Mouse (Mus musculus): ENCODE measurements around the gene Nsun2.
"Not testable (repeated sequence)": the region's sequence is repeated elsewhere in the genome, so short reads cannot be mapped to it uniquely, and the experiment has no call there.

The Nsun2 gene

DNA sequence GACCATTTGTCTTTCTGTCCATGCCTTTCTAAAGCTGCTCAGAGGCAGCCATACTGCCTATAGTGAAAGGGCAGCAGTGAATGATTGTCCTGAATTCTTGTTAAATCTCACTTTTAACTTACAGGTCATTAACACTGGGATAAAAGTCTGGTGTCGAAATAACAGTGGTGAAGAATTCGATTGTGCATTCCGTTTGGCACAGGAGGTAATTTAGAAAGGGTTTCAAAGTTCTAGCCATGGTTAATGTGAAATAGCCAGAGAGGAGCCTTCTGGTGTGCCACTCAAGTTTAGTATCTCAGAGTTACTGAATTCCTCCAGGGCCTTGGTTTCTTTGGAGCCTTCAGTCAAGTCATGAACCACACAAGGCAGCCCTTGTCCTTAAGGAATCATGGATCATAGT, 97.6 kb downstream of the Nsun2 start:
- no peak for DNase-seq (ENCODE audit: extremely low read depth, low read depth, low spot score)

DNA sequence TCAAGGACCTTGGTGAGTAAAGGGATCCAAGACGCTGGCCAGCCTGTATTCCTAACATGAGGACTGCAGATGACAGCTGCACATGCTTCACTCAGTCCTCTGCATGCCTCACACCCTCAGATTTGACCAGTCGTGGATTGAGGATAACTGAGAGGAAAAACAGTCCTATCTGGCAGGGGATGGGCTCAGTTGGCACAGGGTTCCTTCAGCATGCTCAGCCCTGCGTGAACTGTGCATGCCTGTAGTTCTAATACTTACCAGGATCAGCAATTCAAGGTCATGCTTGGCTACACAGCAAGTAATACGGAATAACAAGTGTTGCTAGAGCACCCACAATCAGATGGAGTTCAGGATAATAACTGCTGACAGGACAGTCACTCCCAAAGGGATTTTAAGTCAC, 98.1 kb downstream of the Nsun2 start:
- DNase-seq (ENCODE audit: extremely low read depth, low read depth, low spot score): no peak

DNA sequence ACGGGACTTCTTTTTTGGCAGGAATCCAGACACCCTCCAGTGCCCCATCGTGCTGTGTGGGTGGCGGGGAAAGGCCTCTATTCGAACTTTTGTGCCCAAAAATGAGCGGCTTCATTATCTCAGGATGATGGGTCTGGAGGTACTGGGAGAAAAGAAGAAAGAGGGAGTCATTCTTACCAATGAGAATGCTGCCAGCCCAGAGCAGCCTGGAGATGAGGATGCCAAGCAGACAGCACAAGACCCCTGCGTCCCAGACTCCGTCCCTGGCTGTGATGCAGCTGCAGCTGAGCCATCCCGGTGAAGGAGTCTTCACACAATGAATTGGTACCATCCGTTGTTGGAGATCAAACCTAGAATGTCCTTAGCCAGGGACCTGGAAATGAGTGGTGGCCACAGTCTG, 100.0 kb downstream of the Nsun2 start:
- DNase-seq (ENCODE audit: extremely low read depth, low read depth, low spot score): no peak

DNA sequence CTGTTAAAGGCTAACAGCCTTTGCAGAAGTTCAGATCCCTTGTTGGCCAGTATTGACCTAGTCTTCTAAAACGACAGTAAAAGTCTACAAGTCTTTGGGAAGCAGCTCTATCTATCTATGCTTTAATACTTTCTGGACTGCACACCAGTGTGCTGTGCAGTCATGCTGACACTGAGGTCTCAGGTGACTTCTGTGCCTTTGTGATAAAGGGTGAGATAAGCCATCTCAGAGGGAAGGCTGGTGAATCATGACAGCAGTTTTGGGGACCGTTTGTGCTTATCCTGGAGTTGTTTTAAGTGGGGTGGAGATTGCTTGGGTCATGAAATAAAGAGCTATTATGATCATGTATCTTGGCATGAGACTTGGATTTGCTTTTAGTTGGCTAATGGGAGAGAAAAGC, 100.4 kb downstream of the Nsun2 start:
- DNase-seq (ENCODE audit: extremely low read depth, low read depth, low spot score): no peak

DNA sequence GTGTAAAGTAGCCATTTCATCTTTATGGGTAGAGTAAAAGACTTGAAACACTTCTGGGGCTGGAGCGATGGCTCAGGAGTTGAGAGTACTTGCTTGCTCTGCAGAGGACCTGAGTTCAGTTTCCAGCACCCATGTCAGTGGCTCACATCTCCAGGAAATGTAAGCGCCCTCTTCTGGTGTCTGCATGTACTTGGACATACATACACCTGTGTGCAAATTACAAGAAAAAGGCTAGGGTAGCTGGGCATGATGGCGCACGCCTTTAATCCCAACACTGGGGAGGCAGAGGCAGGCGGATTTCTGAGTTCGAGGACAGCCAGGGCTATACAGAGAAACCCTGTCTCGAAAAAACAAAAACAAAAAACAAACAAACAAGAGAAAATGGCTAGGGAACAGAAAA, 102.3 kb downstream of the Nsun2 start:
- DNase-seq (ENCODE audit: extremely low read depth, low read depth, low spot score): not testable (repeated sequence)

DNA sequence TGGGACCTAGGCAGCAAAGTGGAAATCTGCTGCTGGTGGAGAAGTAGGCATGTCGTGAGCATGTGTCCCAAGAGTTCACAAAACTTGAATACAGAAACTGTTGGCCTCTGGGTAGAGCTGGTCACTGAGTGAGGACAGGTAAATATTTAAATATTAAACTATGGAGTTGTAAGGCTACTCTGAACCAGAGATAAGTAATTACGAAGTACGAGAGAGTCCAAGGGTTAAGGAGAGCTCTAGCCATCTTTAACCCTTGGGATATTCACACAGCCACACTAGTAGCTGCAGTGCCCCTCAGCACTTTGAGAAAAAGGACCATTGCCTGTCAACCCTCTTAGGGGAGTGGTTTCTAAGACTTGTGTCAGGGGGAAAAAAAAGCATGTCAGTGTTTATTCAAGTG, 102.8 kb downstream of the Nsun2 start:
- DNase-seq (ENCODE audit: extremely low read depth, low read depth, low spot score): no peak

DNA sequence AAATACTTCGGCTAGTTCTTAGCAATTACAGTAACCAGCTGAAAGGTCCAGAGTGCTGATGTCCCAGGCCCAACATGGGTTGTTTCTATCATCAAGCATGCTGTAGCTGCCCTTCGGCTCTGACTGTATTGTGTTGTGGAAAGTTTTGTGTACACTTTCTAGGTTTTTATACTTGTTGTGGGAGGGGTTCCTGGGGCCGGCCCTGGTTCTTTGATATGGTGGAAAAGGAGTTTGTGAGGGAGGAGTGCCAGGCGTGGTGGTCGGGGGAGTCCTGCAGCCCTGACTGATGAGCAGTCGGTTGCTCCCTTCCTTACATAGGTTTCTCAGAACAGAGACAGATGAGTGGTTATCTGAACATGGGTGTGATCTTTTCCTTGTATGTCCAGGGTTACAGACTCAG, 103.3 kb downstream of the Nsun2 start:
- DNase-seq (ENCODE audit: extremely low read depth, low read depth, low spot score): no peak

DNA sequence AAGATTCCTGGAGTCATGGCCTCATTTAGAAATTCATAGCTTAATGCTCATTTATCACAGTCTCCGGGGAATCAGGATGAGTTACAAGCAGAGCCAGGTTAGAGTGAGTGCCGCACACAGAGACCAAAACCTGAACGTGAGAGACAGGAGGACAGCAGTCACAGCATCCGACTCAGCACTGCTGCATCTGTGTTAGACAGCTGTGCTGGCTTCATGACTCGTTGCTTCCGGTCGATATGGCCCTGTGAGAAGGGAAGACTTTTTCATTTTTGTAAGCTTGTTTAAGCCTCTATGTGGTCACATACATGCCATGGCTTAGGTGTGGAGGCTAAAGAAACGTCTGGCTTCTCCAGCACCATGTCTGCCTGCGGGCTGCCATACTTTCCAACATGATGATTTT, 104.1 kb downstream of the Nsun2 start:
- DNase-seq (ENCODE audit: extremely low read depth, low read depth, low spot score): no peak

DNA sequence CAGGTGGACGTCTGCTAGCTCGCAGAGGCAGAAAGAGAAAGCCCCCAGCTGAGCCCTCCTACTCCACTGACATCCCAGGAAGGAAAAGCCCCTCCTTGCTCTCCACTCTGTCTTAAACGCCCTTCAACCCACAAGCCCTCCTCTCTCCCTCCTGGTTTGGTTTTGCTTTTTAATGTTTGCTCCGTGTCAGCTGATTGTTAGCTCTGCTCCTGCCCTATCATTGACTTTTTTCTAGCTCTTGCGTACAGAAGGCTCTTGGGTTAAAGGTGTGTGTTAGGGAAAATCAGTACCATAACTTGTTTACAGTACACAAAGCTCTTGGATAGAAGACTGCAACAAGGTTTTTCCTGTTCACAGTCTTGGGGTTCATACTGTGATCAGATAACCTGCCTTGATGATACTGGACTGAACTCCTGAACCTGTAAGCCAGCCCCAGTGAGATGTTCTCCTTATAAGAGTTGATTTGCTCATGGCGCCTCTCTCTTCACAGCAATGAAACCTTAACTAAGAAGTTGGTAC, 104.6 kb downstream of the Nsun2 start:
- no peak for DNase-seq (ENCODE audit: extremely low read depth, low read depth, low spot score)

DNA sequence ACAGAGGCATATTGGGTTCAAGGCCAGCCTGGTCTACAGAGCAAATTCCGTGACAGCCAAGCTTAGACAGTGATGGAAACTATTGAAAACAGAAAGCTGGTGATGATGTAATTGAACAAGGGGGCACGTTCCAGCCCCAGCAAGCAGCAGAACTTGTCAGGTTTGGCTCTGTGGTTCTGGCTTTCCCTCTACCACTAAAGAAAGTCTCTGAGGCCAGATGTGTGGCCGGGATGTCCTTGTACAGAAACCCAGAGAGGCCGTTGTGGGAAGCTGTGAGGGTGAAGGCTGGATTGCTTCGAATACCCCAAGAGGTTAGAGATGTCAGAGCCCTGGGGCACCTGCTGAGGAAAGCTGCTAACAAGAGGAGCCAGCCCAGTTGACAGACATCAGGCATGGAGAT, 105.7 kb downstream of the Nsun2 start:
- no peak for DNase-seq (ENCODE audit: extremely low read depth, low read depth, low spot score)

DNA sequence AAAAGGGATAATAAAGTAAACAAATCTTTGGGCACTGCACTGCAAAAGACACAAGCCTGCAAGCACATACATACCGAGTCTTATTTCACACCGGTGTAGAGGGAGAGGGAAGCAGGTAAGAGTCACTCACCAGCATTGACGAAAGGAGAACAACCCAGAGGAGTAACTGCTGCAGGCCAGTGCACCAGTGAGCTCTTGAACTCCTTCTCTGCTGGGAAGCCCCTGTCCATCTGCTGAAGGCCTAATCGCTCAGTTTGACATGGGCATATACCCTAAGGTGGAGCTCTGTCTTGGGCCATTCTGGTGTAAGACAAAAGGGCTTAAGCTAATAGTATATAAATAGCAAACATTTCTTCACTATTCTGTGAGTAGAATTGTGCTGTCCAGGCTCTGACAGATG, 106.6 kb downstream of the Nsun2 start:
- DNase-seq (ENCODE audit: extremely low read depth, low read depth, low spot score): no peak

DNA sequence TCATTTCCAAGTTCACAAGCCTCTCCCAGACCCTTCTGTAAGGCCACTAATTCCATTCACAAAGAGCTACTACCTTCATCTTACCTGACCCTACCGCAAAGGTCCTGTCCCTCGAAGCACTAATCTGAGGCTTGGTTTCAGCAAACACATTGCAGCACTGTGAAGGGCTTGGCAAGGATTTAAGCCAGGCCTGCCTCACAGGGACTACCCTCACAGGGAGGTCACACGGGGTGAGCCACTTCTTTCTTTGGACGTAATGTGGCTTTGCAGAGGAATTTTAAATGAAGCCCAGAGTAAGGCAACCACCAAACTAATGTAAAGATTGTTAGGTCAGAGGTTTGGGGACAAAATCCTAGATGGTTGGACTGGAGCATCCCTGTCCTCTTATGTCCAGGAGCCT, 107.0 kb downstream of the Nsun2 start:
- no peak for DNase-seq (ENCODE audit: extremely low read depth, low read depth, low spot score)

DNA sequence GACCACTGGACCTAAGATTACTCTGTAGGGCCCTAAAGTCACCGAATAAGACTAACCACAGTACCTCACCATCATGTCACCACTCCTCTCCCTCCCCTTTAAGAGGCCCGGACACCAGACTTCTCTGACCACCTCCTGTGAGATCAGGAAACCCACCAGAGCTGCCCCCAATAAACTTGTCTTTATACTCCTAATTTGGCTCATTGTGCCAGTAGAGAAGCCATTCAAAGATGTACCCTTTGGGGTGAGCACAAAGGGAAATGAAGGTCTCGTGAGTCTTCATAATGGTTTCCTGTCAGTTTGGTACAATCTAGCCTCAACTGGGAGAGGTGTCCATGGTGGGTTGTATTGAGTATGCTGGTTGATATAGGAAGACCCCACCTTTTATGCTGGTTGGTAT, 107.5 kb downstream of the Nsun2 start:
- no peak for DNase-seq (ENCODE audit: extremely low read depth, low read depth, low spot score)

DNA sequence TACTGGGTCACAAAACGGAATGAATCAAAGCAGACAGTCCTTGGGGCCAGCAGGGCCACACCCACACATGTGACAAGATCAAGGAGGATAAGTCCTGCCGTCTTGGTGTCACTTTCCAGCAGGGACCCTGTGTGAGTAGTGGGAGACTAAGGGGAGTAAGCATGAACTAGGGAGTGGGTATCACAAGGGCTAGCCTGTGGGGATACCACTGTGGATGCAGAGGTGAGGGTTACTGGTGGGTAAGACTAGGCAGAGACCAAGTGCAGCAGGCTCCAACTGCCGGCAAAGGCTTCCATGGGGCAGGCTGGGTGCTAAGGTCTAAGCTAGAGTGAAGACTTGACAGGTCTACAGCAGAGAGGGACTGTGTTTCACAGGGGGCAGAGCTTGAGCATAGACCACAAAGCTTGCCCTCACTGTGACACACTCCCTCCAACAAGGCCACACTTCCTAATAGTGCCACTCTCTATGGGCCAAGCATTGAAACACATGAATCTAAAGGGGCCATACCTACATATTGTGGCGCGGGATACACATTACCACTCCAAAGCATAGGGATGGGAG, 109.2 kb downstream of the Nsun2 start:
- no peak for DNase-seq (ENCODE audit: extremely low read depth, low read depth, low spot score)

DNA sequence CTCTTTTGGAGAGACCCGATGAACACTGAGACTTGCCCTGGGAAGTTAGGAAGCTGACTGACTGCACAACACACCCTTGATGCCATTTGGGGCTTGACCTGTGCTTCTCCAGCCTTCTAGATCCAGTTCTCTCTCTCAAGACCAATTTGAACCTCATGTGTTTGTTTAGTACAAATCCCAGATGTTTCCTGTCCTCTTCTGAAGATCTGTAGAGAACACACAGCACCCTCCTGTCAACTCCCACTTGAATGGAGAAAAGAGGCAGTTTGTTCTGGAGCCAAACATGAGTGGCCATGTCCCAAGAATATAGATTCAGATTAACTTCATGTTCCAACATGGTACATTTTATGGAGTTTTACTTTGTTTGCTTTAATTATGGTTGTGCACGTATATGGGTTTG, 110.4 kb downstream of the Nsun2 start:
- no peak for DNase-seq (ENCODE audit: extremely low read depth, low read depth, low spot score)

DNA sequence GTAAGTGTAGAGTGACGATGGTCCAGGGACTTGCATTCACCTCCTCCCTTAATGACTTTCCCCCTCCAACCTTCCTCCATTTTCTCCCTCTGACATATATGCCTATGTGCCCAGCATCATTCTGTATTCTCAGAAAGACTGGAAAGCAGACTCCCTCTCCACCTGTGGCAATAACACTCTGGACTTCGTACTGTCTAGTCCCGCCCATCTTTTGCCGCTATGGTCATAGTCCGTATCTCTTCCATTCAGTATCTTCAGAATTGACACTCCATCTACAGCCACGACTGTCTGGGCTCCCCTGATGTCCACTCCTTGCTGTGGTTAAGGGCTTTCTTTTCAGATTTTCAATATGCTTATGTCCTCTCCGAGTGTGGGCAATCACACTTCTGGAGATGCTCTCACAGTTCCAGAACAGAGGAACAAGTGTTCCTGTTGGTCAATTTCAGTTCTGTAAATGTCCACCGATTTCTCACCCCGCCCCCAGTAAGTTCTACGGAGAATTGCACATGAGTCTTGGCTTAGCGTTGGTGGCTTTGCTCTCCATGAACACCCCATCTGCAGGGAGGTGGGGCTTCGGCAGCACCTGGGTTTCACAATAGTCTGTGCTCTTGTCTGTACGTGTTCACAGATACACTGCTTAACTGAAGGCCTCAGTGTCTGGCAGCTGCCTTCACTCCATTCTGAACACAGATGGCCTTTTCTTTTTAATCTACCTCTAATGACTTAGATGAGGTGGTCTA, 111.1 kb downstream of the Nsun2 start:
- DNase-seq (ENCODE audit: extremely low read depth, low read depth, low spot score): peak; percentile 80

DNA sequence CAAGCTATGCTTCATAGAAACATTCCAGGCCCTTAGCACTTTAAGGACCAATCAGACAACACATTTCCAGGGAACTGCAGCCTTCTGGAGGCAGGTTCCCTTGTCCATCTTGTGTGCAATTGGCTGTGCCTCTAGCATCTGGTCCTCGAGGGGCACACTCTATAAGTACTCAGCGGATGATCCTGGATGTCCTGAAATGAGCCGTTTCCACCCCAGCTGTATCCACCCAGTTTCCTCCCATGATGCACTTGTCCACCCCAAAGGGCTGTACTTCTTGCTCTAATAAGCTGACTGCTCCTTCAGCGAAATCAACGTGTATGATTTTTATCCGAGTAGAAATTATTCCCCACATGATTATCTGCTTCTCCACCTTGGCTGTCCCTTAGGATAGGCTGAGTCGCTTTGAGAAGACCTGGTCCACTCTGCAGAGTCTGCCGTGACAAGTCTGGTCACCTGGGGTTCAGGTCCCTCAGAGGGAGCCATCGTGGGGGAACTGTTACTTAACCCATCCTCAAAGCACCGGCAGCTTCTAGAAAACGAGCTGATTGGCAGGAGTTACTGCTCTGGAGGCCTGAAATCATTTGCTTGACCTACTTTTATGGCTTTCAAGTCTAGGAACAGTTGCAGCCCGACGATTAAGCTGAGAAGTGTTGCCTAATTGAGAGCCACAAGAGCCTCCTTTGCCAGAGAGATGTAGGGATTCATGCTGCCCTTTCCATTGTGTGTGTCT, 112.3 kb downstream of the Nsun2 start:
- DNase-seq (ENCODE audit: extremely low read depth, low read depth, low spot score): no peak

DNA sequence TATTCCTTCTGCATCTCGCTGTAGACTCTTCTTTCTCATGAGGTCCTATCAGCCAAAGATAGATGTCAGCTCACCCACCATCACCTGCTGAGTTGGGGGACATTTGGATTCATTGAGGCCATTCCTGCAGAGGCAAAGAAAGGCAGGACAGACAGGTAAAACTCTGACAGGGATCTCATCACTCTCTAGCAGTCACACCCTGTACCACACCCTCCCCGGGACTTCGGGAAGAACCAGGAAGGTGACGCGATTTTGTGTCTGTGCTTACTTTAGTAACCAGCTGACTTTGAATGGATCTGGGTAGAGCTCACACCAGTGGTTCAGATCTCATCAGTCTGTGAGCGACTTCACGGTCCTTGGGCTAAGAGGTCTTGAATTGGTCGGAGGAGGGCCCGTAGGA, 112.9 kb downstream of the Nsun2 start:
- DNase-seq (ENCODE audit: extremely low read depth, low read depth, low spot score): no peak

DNA sequence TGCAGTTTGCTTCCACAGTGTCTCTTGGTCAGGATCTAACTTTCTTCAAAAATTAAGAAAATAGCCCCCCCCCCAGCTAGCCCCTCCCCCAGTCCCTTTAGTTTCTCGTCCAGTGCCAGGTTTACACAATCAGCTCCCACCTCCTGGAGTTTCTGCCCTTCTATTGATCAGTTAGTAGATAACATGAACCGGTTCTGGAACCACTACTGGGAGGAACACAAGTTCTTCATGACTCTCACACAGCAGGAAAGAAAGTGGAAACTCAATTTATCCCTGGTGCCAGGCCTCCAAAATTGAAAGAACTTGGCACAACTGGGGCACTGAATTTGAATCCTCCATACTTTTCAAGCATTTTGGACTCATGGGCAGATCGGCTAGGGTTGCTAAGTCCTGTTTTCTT, 121.0 kb downstream of the Nsun2 start:
- DNase-seq (ENCODE audit: extremely low read depth, low read depth, low spot score): no peak

DNA sequence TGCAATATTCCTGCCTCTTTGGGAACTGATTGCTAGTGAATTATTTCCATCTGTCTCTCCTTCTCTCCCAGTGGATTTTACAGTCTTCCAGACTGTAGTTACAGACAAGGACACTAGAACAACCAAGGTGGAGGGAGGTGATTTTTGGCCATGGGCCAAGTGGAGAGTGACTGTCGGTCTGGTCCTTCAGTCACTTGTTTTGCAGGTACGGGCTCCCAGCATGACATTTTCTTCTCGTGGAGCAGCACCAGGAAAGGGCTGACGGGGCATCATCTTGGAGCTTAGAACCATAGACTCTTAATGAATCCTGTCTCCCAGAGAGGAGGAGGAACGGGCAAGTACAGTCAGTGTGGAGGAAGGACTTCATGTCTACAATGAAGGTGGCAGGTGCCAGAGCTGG, 138.6 kb downstream of the Nsun2 start:
- DNase-seq (ENCODE audit: extremely low read depth, low read depth, low spot score): no peak

DNA sequence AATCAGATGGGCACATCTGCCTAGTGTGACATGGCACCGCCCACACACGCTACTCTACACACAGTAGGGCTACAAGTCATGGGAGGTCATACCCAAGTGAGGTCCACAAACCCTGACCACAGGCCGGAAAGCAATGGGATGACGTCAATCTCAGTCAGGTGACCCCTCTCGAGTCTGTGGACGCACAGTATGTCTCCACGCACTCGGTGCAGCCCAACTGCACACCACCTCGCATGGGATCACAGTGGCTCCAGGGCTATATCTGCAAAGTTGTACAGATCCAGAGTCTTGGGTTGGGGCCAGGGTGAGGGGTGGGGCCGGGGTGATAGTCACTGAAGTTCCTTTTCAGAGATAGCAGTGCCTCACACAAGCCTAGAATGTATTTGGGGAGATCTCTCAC, 139.0 kb downstream of the Nsun2 start:
- no peak for DNase-seq (ENCODE audit: extremely low read depth, low read depth, low spot score)

DNA sequence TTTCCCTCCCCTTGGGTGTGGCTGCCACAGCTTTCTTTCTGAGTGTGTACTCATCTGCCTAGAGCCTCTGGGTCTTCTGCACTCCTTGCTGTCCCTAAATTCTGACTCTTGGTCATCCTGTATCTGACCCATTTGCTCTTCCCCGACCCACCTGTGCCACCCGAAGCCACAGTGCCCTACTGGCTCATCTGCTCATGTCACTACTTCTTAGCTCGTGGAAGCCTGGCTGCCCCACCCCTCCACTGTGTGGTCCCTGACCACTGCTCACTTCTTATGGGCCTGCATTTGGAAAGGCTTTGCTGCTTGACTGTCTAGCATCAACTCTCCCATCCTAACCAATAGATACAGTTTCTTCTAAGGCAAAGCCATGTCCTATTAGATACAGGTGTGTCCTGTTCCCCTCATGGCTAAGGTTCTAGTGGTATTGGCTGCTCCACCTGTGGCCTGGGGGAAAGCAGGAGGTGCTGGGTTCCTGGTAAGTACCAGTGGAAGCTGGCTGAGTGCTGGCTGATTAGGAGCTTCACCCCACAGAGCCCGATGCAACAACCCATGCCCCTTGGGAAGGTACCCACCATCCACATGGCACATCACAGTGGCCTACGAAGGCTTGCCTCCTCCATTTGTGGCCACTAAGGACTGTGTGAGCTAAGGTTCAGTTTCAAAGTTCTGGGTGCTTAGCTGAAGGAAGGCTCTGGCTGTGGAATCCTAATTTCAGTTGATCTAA, 139.8 kb downstream of the Nsun2 start:
- DNase-seq (ENCODE audit: extremely low read depth, low read depth, low spot score): no peak
